ENCODE assay signal across 8 mouse cellular contexts in genomic region chr10:18022741-18023347, GRCm38 (mm10). TPM values are rescaled to one million over a fixed set of nuclear protein-coding genes. Genes with fewer than 3 reads are reported as not detected.
DNase-seq lines count a peak whose midpoint lies in the region; ATAC-seq and TF ChIP-seq lines count a peak whose summit lies in the region.

Gene Abracl (minus strand): TSS chr10:18023288.

- in situ Hi-C loops in CH12.LX (cut with MboI; ENCODE audit: low pct_ligation_motif_present, low pct_unique_long_range_greater_than_20kb, low sequenced_read_pairs): no loop called here

- H3K27ac ChIP-seq in CH12.LX (ENCODE audit: insufficient read depth, low read depth): peak within 1 kb of the TSS; percentile 47
- H3K27ac ChIP-seq in forebrain, embryonic 10.5 days: peak within 1 kb of the TSS; percentile 97
- peak within 1 kb of the TSS; percentile 94 to 99 for H3K27ac ChIP-seq in heart, embryonic 14.5 days (replicated peaks in 1 of 2; ENCODE audit: control insufficient read depth in 1 of 2, insufficient read depth in 1 of 2, low read depth in 2 of 2, low read length in 2 of 2)
- H3K27ac ChIP-seq in liver, embryonic 12.5 days: peak within 1 kb of the TSS; percentile 86
- peak within 1 kb of the TSS; percentile 96 for H3K27ac ChIP-seq in stomach, embryonic 14.5 days (ENCODE audit: low read length)

- peak; percentile 79 for DNase-seq in CH12.LX (ENCODE audit: extremely low read depth)
- peak; percentile 69 for DNase-seq in c-Kit-positive CD71-negative TER-119-negative erythroid progenitor cells, embryonic 14.5 days (ENCODE audit: low read depth)
- DNase-seq in forebrain, embryonic 10.5 days (ENCODE audit: extremely low spot score, low spot score): peak; percentile 81
- DNase-seq in kidney, postnatal 10 days: peak; percentile 85
- peak; percentile 87 for DNase-seq in naive thymus-derived CD4-positive, alpha-beta T cell, adult 2 months (ENCODE audit: low read depth)

- peak within 1 kb of the TSS; percentile 81 for H3K4me2 ChIP-seq in CH12.LX (ENCODE audit: insufficient read depth, low read depth, poor library complexity, severe bottlenecking)
- peak within 1 kb of the TSS; percentile 75 for H3K4me2 ChIP-seq in heart, embryonic 14.5 days (ENCODE audit: low read length)
- peak within 1 kb of the TSS; percentile 91 for H3K4me2 ChIP-seq in liver, embryonic 12.5 days
- H3K4me2 ChIP-seq in stomach, embryonic 14.5 days (replicated peaks; ENCODE audit: low read depth, low read length): peak within 1 kb of the TSS; percentile 69

- TF ChIP-seq EP300 in CH12.LX (IDR thresholded peaks at IDR 0.05; ENCODE audit: low read length): no peak

- H3K4me3 ChIP-seq in CH12.LX (replicated peaks in 1 of 3; ENCODE audit: low read depth in 2 of 3, low read length in 2 of 3, poor library complexity in 1 of 3): peak within 1 kb of the TSS; percentile 68 to 76 (median 75)
- H3K4me3 ChIP-seq in forebrain, embryonic 10.5 days: peak within 1 kb of the TSS; percentile 77
- H3K4me3 ChIP-seq in heart, embryonic 14.5 days (ENCODE audit: control insufficient read depth in 1 of 2, insufficient read depth in 1 of 2, low read depth in 1 of 2, low read length in 2 of 2): peak within 1 kb of the TSS; percentile 77 to 82
- H3K4me3 ChIP-seq in liver, embryonic 12.5 days: peak within 1 kb of the TSS; percentile 77
- H3K4me3 ChIP-seq in stomach, embryonic 14.5 days (ENCODE audit: low read depth, low read length): peak within 1 kb of the TSS; percentile 70

- TF ChIP-seq RAD21 in CH12.LX (IDR thresholded peaks at IDR 0.05; ENCODE audit: low read depth, low read length): no peak

- peaks cover 5 to 14% of the 10 kb centered on the region in 2 experiments for H3K36me3 ChIP-seq in CH12.LX (replicated peaks in 1 of 2; ENCODE audit: control insufficient read depth in 1 of 2, insufficient read depth in 1 of 2, low read length in 1 of 2)
- H3K36me3 ChIP-seq in forebrain, embryonic 10.5 days (replicated peaks): peaks cover 19% of the 10 kb centered on the region
- peaks cover 10% of the 10 kb centered on the region for H3K36me3 ChIP-seq in heart, embryonic 14.5 days (ENCODE audit: control insufficient read depth, insufficient read depth, low read length)
- H3K36me3 ChIP-seq in liver, embryonic 12.5 days: peaks cover 5% of the 10 kb centered on the region; the same call in 1 of the 2 replicates
- H3K36me3 ChIP-seq in stomach, embryonic 14.5 days (ENCODE audit: control insufficient read depth, insufficient read depth, low read length): peaks cover 6% of the 10 kb centered on the region

- peak within 1 kb of the TSS; percentile 34 for H3K9ac ChIP-seq in CH12.LX (ENCODE audit: insufficient read depth, low read depth)
- H3K9ac ChIP-seq in heart, embryonic 14.5 days (ENCODE audit: low read length): peak within 1 kb of the TSS; percentile 95
- H3K9ac ChIP-seq in liver, embryonic 12.5 days: peak within 1 kb of the TSS; percentile 84
- peak within 1 kb of the TSS; percentile 74 for H3K9ac ChIP-seq in stomach, embryonic 14.5 days (replicated peaks; ENCODE audit: low read depth, low read length)

- TF ChIP-seq POLR2A in CH12.LX (IDR thresholded peaks at IDR 0.05; ENCODE audit: low read depth, low read length): peak; percentile 84

- peaks cover 5% of the 10 kb centered on the region for H3K9me3 ChIP-seq in CH12.LX (replicated peaks; ENCODE audit: low read length)
- peaks cover 5% of the 10 kb centered on the region; the same call in 1 of the 2 replicates for H3K9me3 ChIP-seq in forebrain, embryonic 10.5 days
- no peaks in the 10 kb centered on the region for H3K9me3 ChIP-seq in heart, embryonic 14.5 days (ENCODE audit: control insufficient read depth, low read length)
- no peaks in the 10 kb centered on the region for H3K9me3 ChIP-seq in liver, embryonic 12.5 days (replicated peaks)
- no peaks in the 10 kb centered on the region for H3K9me3 ChIP-seq in stomach, embryonic 14.5 days (ENCODE audit: control insufficient read depth, low read depth, low read length)

- no peaks in the 10 kb centered on the region for H3K27me3 ChIP-seq in CH12.LX (replicated peaks)
- no peaks in the 10 kb centered on the region for H3K27me3 ChIP-seq in forebrain, embryonic 10.5 days (ENCODE audit: poor library complexity, severe bottlenecking)
- no peaks in the 10 kb centered on the region for H3K27me3 ChIP-seq in heart, embryonic 14.5 days (ENCODE audit: control insufficient read depth, insufficient read depth, low read length)
- H3K27me3 ChIP-seq in liver, embryonic 12.5 days (replicated peaks): no peaks in the 10 kb centered on the region
- no peaks in the 10 kb centered on the region for H3K27me3 ChIP-seq in stomach, embryonic 14.5 days (ENCODE audit: control insufficient read depth, insufficient read depth, low read length)

- ATAC-seq in heart, embryonic 14.5 days (ENCODE audit: insufficient number of reproducible peaks, insufficient read depth, low FRiP score, low read depth): peak; percentile 91
- peak; percentile 90 for ATAC-seq in liver, embryonic 12.5 days
- peak; percentile 94 for ATAC-seq in stomach, embryonic 14.5 days (ENCODE audit: insufficient number of reproducible peaks, insufficient read depth, low FRiP score, low read depth)

- under 1% methylated on average over 37 of the region's 37 CpGs for WGBS in forebrain, embryonic 10.5 days
- WGBS in heart, embryonic 14.5 days: under 1% methylated on average over 37 of the region's 37 CpGs
- WGBS in liver, embryonic 12.5 days (ENCODE audit: insufficient replicate concordance): under 1% methylated on average over 37 of the region's 37 CpGs
- under 1% methylated on average over 37 of the region's 37 CpGs for WGBS in stomach, embryonic 14.5 days

- H3K79me2 ChIP-seq in CH12.LX (replicated peaks; ENCODE audit: control insufficient read depth, extremely low read depth, insufficient read depth, poor library complexity, severe bottlenecking): peaks cover 20% of the 10 kb centered on the region

- TF ChIP-seq CTCF in CH12.LX (conservative IDR thresholded peaks at IDR 0.05 in 1 of 2, IDR thresholded peaks at IDR 0.05 in 1 of 2; ENCODE audit: low read depth in 2 of 2, low read length in 2 of 2): no peak

- dilution Hi-C loops in CH12.LX (cut with MboI; ENCODE audit: extremely low pct_ligation_motif_present, extremely low pct_unique_long_range_greater_than_20kb, low sequenced_read_pairs): no loop called here

- H3K4me1 ChIP-seq in CH12.LX (ENCODE audit: control insufficient read depth in 1 of 2, insufficient read depth in 2 of 2): peaks cover 2 to 22% of the 10 kb centered on the region in 2 experiments
- H3K4me1 ChIP-seq in forebrain, embryonic 10.5 days: peaks cover 25% of the 10 kb centered on the region
- 0 out of 4 replicates have a peak, but pooled peaks cover 0 to 5% of the 10 kb centered on the region in 2 experiments for H3K4me1 ChIP-seq in heart, embryonic 14.5 days (ENCODE audit: control insufficient read depth in 2 of 2, insufficient read depth in 2 of 2, low read length in 2 of 2)
- peaks cover 15% of the 10 kb centered on the region for H3K4me1 ChIP-seq in liver, embryonic 12.5 days
- H3K4me1 ChIP-seq in stomach, embryonic 14.5 days (ENCODE audit: control insufficient read depth, insufficient read depth, low read length): no peaks in the 10 kb centered on the region

TF ChIP-seq in CH12.LX, 34 proteins besides CTCF, POLR2A, EP300 and RAD21 (continues in another document):
- TF ChIP-seq KAT2A (IDR thresholded peaks at IDR 0.05; ENCODE audit: insufficient replicate concordance, low read length) (0 out of 2 replicates have a peak, but pooled peaks have one; percentile 31), ZNF384 (IDR thresholded peaks at IDR 0.05; ENCODE audit: low read depth, low read length) (no peak), UBTF (IDR thresholded peaks at IDR 0.05; ENCODE audit: low read depth, low read length) (no peak), MEF2A (IDR thresholded peaks at IDR 0.05; ENCODE audit: borderline replicate concordance, low read depth, low read length) (no peak), IRF4 (IDR thresholded peaks at IDR 0.05; ENCODE audit: low read depth, low read length) (peak; percentile 2; the same call in 1 of the 2 replicates), JUND (conservative IDR thresholded peaks at IDR 0.05; ENCODE audit: low read depth, low read length) (no peak), PAX5 (IDR thresholded peaks at IDR 0.05; ENCODE audit: low read length) (no peak), SIN3A (IDR thresholded peaks at IDR 0.05; ENCODE audit: low read length) (peak; percentile 39; the same call in 1 of the 2 replicates), MYC (IDR thresholded peaks at IDR 0.05; ENCODE audit: low read depth, low read length) (no peak; the same call in 1 of the 2 replicates), RCOR1 (conservative IDR thresholded peaks at IDR 0.05; ENCODE audit: low read depth, low read length) (no peak), CHD1 (IDR thresholded peaks at IDR 0.05; ENCODE audit: low read depth, low read length) (no peak), TBP (conservative IDR thresholded peaks at IDR 0.05; ENCODE audit: low read depth, low read length) (no peak), JUN (IDR thresholded peaks at IDR 0.05; ENCODE audit: insufficient read depth, low read depth, low read length) (no peak), NELFE (IDR thresholded peaks at IDR 0.05; ENCODE audit: low read depth, low read length) (no peak; the same call in 1 of the 2 replicates), CHD2 (IDR thresholded peaks at IDR 0.05; ENCODE audit: low read length) (no peak), SMC3 (IDR thresholded peaks at IDR 0.05; ENCODE audit: low read depth, low read length) (no peak), BHLHE40 (IDR thresholded peaks at IDR 0.05; ENCODE audit: low read depth, low read length) (peak; percentile 95), MAZ (IDR thresholded peaks at IDR 0.05; ENCODE audit: low read depth, low read length) (peak; percentile 36; the same call in 1 of the 2 replicates), POLR2AphosphoS2 (IDR thresholded peaks at IDR 0.05; ENCODE audit: low read depth, low read length) (peak; percentile 68; the same call in 1 of the 2 replicates), ETS1 (conservative IDR thresholded peaks at IDR 0.05; ENCODE audit: low read depth, low read length) (peak; percentile 40), ZC3H11A (IDR thresholded peaks at IDR 0.05; ENCODE audit: low read depth, low read length) (no peak), MAX (IDR thresholded peaks at IDR 0.05; ENCODE audit: low read length) (peak; percentile 76), MXI1 (IDR thresholded peaks at IDR 0.05; ENCODE audit: low read depth, low read length) (peak; percentile 68)

RNA-seq across cellular contexts. Expression of gene Abracl, which starts in this region (rescaled TPM):
- total RNA-seq in CH12.LX (2012; rRNA removed) (86.1 and 106 TPM in 2 replicates), CH12.LX (2014; rRNA removed) (226 and 276 TPM in 2 replicates)
- polyA plus RNA-seq in CH12.LX (2012; ENCODE audit: insufficient read length, low read depth): 166 and 245 TPM in 2 replicates
- 145 and 147 TPM in 2 replicates for polyA plus RNA-seq in forebrain, embryonic 10.5 days (2016; fragmentation: Nextera tagmentation; extraction: Ambion mirVana)
- 182 and 186 TPM in 2 replicates for polyA plus RNA-seq in heart, embryonic 14.5 days (2014; fragmentation: Nextera tagmentation; extraction: Ambion mirVana)
- polyA plus RNA-seq in liver, embryonic 12.5 days (2016; fragmentation: Nextera tagmentation; extraction: Ambion mirVana): 77.1 and 78.9 TPM in 2 replicates
- 178 and 186 TPM in 2 replicates for polyA plus RNA-seq in stomach, embryonic 14.5 days (2014; fragmentation: Nextera tagmentation; extraction: Ambion mirVana)

Comparison
In these comparisons a context has a peak if more than half of its experiments do, and no peak if none do; other contexts are left out.
1. Peak in every context shown above with its lines: DNase-seq, ATAC-seq, H3K4me3 ChIP-seq and H3K27ac ChIP-seq.
2. H3K27ac ChIP-seq: peak in every context shown above with its lines; median percentile 97 in forebrain, embryonic 10.5 days; 96 in heart, embryonic 14.5 days; 96 in stomach, embryonic 14.5 days; 86 in liver, embryonic 12.5 days; 47 in CH12.LX.
3. H3K9ac ChIP-seq: peak in every context shown above with its lines; median percentile 95 in heart, embryonic 14.5 days; 84 in liver, embryonic 12.5 days; 74 in stomach, embryonic 14.5 days; 34 in CH12.LX.